Mouse (Mus musculus) intestine, postnatal 0 days (tissue): ENCODE measurements around the gene Lig4. TPM values are rescaled to one million over a fixed set of nuclear protein-coding genes. Genes with fewer than 3 reads are reported as not detected.

Experiments
- ATAC-seq: fragments of 200-750 bp; cut with Nextera tagmentation; 2 replicates; pipeline ENCODE4 v1.8.0; 2017; ENCODE audit warnings: mild to moderate bottlenecking, moderate TSS enrichment, moderate library complexity
- H3K27ac ChIP-seq: fragments of 300-500 bp; sonication (generic); 2 replicates; pipeline ENCODE4 v1.5.1; 2014; ENCODE audit warnings: mild to moderate bottlenecking, low read depth, low read length, moderate library complexity
- H3K27me3 ChIP-seq: fragments of 300-500 bp; sonication (generic); replicated peaks from 2 replicates; pipeline ENCODE4 v1.6.1; 2014; ENCODE audit warnings: low read length, mixed read lengths; ENCODE audit not compliant: control insufficient read depth, insufficient read depth
- H3K36me3 ChIP-seq: fragments of 300-500 bp; sonication (generic); 2 replicates; pipeline ENCODE4 v1.6.1; 2014; ENCODE audit warnings: mild to moderate bottlenecking, moderate library complexity; ENCODE audit not compliant: control insufficient read depth, insufficient read depth
- H3K4me1 ChIP-seq: fragments of 300-500 bp; sonication (generic); replicated peaks from 2 replicates; pipeline ENCODE4 v1.6.1; 2014; ENCODE audit warnings: antibody characterized with exemption, low read length, mixed read lengths; ENCODE audit not compliant: control insufficient read depth, insufficient read depth
- H3K4me2 ChIP-seq: fragments of 300-500 bp; sonication (generic); replicated peaks from 2 replicates; pipeline ENCODE4 v1.6.1; 2014; ENCODE audit warnings: low read depth, mild to moderate bottlenecking, moderate library complexity
- H3K4me3 ChIP-seq: fragments of 300-500 bp; sonication (generic); 2 replicates; pipeline ENCODE4 v1.5.1; 2014; ENCODE audit warnings: low read depth, low read length
- H3K9ac ChIP-seq: fragments of 300-500 bp; sonication (generic); 2 replicates; pipeline ENCODE4 v1.6.1; 2014; ENCODE audit warnings: mild to moderate bottlenecking, low read depth, low read length
- H3K9me3 ChIP-seq: fragments of 300-500 bp; sonication (generic); 2 replicates; pipeline ENCODE4 v1.6.1; 2016; ENCODE audit warnings: mixed run types; ENCODE audit not compliant: control insufficient read depth
- CTCF ChIP-seq: sonication (generic); IDR thresholded peaks from 2 replicates; pipeline ENCODE4 v1.5.1; 2016; ENCODE audit warnings: low read depth, mild to moderate bottlenecking, control low read depth, antibody characterized with exemption, moderate library complexity
- WGBS: fragments of 180-500 bp; shearing (Covaris S2); extraction: QIAGEN DNeasy Blood & Tissue Kit; methylation state at CpG from one replicate; pipeline ENCODE4 v1.1.7; 2014; 5-methylcytosine and 5-hydroxymethylcytosine counted together
- polyA plus RNA-seq: library from polyadenylated mRNA; unstranded; fragments of >200 nt; fragmentation: Nextera tagmentation; extraction: Ambion mirVana; gene quantifications from 2 replicates; pipeline ENCODE4 v1.2.1, GENCODE M21; 2015

Lig4 gene
- 3.0 and 3.5 TPM in 2 replicates for polyA plus RNA-seq

- Histone ChIP-seq H3K9me3 (no peaks in the 10 kb centered on the region), H3K4me3 (peak within 1 kb of the TSS; percentile 99), H3K36me3 (0 out of 2 replicates have a peak, but pooled peaks cover 1% of the 10 kb centered on the region), H3K27ac (peak within 1 kb of the TSS; percentile 95), H3K9ac (peak within 1 kb of the TSS; percentile 94), H3K4me2 (peak within 1 kb of the TSS; percentile 64), H3K27me3 (no peaks in the 10 kb centered on the region), H3K4me1 (0 out of 2 replicates have a peak, but pooled peaks cover 7% of the 10 kb centered on the region)
- WGBS: under 1% methylated on average over 68 of the region's 68 CpGs
- ATAC-seq: peak; percentile 83
- TF ChIP-seq CTCF: no peak
Measured at GRCm38 (mm10) chr8:9977573-9978314, at the start of gene Lig4, which contains the start of gene Abhd13. Gene Lig4 (minus strand): TSS chr8:9977686. Gene Abhd13 (plus strand): TSS chr8:9977707.

DNA sequence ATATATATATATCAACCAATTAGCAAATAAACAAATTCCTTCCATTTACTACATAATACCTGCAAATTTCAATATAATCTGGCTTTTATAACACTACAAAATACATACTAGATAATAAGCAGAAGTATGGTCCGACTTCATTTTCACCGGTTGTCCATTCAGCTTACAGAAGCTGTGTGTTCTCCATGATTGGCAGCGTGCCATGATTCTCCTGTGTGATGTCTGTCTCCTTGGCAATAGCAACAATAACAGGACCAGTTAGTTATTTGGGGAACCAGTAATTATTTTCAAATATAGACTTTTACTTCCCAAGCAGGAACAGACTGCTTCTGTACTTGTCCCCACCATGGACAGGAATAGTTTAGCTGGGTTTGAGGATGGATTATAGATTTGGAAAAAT lies 39.7 kb upstream of the Lig4 start:
- WGBS: 62% methylated on average over 3 of the region's 3 CpGs

DNA sequence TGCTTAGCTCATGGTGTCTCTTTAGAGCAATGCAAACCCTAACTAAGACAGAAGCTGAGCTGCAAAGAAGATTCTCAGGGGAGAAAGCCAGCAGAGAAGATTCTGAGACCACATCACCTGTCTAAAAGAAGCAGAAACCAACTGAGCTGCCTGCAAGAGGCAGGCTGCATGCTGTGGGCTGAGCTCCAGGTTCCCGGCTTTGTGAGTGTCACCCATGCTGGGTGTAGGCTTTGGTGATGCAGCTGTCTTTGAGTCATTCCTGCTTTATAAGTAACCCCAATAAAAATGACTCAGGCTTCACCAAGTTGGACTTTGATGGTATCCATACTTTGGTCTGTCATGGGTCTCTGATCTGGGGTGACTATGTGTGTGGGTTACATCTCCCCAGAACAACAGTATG lies 38.8 kb upstream of the Lig4 start:
- 69% methylated on average over 1 of the region's 1 CpGs for WGBS
- ATAC-seq: peak; percentile 46; the same call in 1 of the 2 replicates
- H3K27ac ChIP-seq: no peak overlapping the region
- H3K36me3 ChIP-seq: no peaks in the 10 kb centered on the region
- no peak overlapping the region for H3K4me3 ChIP-seq
- no peak overlapping the region for H3K9ac ChIP-seq
- no peaks in the 10 kb centered on the region for H3K9me3 ChIP-seq
- H3K4me1 ChIP-seq: no peaks in the 10 kb centered on the region
- no peaks in the 10 kb centered on the region for H3K27me3 ChIP-seq
- no peak for TF ChIP-seq CTCF
- H3K4me2 ChIP-seq: no peak overlapping the region

More for the DNA sequence above, 39.7 kb upstream of the Lig4 start:
- Histone ChIP-seq H3K27ac (no peak overlapping the region), H3K9me3 (no peaks in the 10 kb centered on the region), H3K9ac (no peak overlapping the region), H3K4me1 (no peaks in the 10 kb centered on the region), H3K36me3 (no peaks in the 10 kb centered on the region), H3K4me2 (no peak overlapping the region), H3K4me3 (no peak overlapping the region), H3K27me3 (no peaks in the 10 kb centered on the region)
- no peak for TF ChIP-seq CTCF
- no peak for ATAC-seq

DNA sequence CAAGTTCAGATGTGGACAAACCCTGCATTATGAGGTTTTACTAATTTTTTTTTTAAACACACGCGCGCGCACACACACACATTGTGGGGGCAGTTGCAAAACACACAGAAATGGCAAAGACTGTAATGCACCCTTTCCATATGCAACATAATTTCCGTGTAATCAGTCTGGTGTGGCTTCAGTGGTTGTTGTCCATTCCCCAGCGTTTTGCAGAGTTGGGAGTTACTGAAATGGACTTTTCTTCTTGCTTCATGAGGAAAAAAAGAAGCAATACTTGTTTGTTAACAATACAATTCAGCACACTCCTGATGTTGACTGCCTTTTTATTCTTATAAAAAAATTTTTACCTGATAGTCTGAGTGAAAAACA lies 30.2 kb upstream of the Lig4 start:
- H3K4me1 ChIP-seq: no peaks in the 10 kb centered on the region; the same call in 1 of the 2 replicates
- WGBS: 41% methylated on average over 6 of the region's 6 CpGs
- no peaks in the 10 kb centered on the region for H3K36me3 ChIP-seq
- H3K4me2 ChIP-seq: peak overlapping the region; percentile 79
- H3K27me3 ChIP-seq: no peaks in the 10 kb centered on the region
- H3K9me3 ChIP-seq: no peaks in the 10 kb centered on the region
- H3K9ac ChIP-seq: no peak overlapping the region
- H3K4me3 ChIP-seq: peak overlapping the region; percentile 32; the same call in 1 of the 2 replicates
- TF ChIP-seq CTCF: no peak
- H3K27ac ChIP-seq: no peak overlapping the region
- no peak for ATAC-seq

DNA sequence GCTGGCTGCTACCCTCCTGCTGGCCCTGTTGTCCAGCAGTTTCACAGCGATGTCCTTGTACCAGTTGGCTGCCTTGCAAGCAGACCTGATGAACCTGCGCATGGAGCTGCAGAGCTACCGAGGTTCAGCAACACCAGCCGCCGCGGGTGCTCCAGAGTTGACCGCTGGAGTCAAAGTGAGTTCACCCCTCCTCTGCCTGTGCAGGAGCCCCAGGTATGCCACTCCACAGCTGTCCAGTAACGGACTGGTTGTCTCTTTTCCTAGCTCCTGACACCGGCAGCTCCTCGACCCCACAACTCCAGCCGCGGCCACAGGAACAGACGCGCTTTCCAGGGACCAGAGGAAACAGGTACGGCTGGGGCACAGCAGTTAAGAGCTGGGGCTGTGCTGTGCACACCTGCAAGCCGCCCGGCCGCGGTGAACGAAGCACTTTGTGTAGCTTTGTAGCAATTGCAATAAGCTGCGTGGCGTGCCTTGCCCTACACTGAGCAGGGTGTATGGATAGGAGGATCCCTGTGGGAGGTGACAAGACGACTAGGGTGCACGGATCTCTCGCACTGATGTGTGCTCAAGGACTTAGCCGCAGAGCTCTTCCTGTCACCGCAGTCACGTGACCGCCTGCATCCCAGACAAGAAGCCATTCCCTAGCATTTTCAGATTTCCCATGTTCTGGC lies 29.6 kb upstream of the Lig4 start:
- 5% methylated on average over 29 of the region's 29 CpGs for WGBS

DNA sequence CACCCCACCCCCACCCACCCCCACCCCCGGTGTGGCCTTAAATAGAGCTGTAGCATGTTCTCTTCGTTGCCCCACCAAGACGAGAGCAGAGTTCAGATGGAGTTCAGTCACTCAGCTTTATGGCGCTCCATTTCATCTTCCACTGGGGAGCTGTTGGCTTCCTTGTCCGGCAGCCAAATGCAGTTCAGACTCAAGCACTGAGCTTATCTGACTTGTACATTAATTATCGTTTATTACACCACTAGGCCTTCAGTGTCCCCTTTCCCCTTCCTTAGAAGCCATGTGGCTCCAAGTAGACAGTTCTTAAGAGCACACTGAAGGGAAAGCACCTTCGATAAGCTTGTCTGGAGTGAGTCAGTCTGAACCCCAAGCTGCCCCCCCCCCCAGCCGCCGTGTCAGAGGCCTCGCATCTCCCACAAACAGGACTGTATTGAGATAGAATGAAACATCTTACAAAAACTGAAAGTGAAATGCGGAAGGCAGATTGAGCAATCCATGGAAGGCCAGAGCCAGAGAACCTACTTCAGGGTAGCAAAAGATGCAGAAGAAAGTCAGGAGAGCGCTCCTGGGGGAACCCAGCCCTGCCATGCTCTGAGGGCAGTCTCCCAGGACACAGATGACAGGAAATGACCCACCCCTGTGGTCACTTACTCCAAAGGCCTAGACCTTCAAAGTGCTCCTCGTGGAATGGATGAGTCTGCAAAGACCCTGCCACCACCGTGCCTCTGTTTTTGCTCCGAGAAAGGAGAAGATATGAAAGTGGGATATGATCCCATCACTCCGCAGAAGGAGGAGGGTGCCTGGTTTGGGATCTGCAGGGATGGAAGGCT lies 28.9 kb upstream of the Lig4 start, which contains the start of gene Tnfsf13b:
Gene Tnfsf13b (plus strand): TSS at position 312 of the 830 bp plus-strand sequence.
- Histone ChIP-seq H3K9me3 (no peaks in the 10 kb centered on the region), H3K4me1 (no peaks in the 10 kb centered on the region; the same call in 1 of the 2 replicates), H3K9ac (no peak within 1 kb of the TSS), H3K36me3 (no peaks in the 10 kb centered on the region), H3K4me2 (peak within 1 kb of the TSS; percentile 79), H3K4me3 (peak within 1 kb of the TSS; percentile 32), H3K27ac (peak within 1 kb of the TSS; percentile 21), H3K27me3 (no peaks in the 10 kb centered on the region)
- TF ChIP-seq CTCF: no peak
- ATAC-seq: peak; percentile 95
- 21% methylated on average over 16 of the region's 16 CpGs for WGBS

More for the DNA sequence above, 29.6 kb upstream of the Lig4 start:
- H3K9me3 ChIP-seq: no peaks in the 10 kb centered on the region
- ATAC-seq: peak; percentile 16; the same call in 1 of the 2 replicates
- peak overlapping the region; percentile 32 for H3K4me3 ChIP-seq
- H3K4me2 ChIP-seq: peak overlapping the region; percentile 79
- no peak overlapping the region for H3K9ac ChIP-seq
- TF ChIP-seq CTCF: no peak
- H3K4me1 ChIP-seq: no peaks in the 10 kb centered on the region; the same call in 1 of the 2 replicates
- H3K27ac ChIP-seq: no peak overlapping the region
- no peaks in the 10 kb centered on the region for H3K36me3 ChIP-seq
- no peaks in the 10 kb centered on the region for H3K27me3 ChIP-seq
